Mouse (Mus musculus) G1E (cell line): ENCODE data around the gene Pde10a.

Experiments
- CTCF ChIP-seq: IDR thresholded peaks from 2 replicates; pipeline ENCODE4 v1.5.1; 2012; ENCODE audit warnings: low read depth, low read length, inconsistent platforms, mixed read lengths
- GATA1 ChIP-seq: IDR thresholded peaks from 2 replicates; pipeline ENCODE4 v1.6.1; 2012; ENCODE audit warnings: borderline replicate concordance, low read length, inconsistent platforms, mixed read lengths

- no peak for TF ChIP-seq CTCF
- TF ChIP-seq GATA1 = no peak
Observed at GRCm38 (mm10) chr17:8736259-8736658, 211.1 kb downstream of the Pde10a start.
